Mouse (Mus musculus): ENCODE results near the gene Galk2.

GRCm38 (mm10) chr2:125936396-125936795 lies 77.5 kb downstream of the Galk2 start:
- peak; percentile 35 for TF ChIP-seq CTCF (IDR thresholded peaks at IDR 0.05; ENCODE audit: low read depth)
- TF ChIP-seq EP300 (optimal IDR thresholded peaks at IDR 0.05): no peak
